Mouse (Mus musculus) kidney, embryonic 16.5 days (tissue): ENCODE measurements around the gene Eif6. TPM values are rescaled to one million over a fixed set of nuclear protein-coding genes. Genes with fewer than 3 reads are reported as not detected.

Experiments
- ATAC-seq: fragments of 200-750 bp; cut with Nextera tagmentation; 2 replicates; pipeline ENCODE4 v1.8.0; 2017; ENCODE audit warnings: moderate TSS enrichment; ENCODE audit not compliant: low FRiP score, low TSS enrichment
- H3K27ac ChIP-seq: fragments of 300-500 bp; sonication (generic); 2 replicates; pipeline ENCODE4 v1.5.1; 2014; ENCODE audit warnings: low read length
- H3K27me3 ChIP-seq: fragments of 300-500 bp; sonication (generic); 2 replicates; pipeline ENCODE4 v1.6.1; 2014; ENCODE audit warnings: low read length, control low read depth, mixed read lengths; ENCODE audit not compliant: insufficient read depth
- H3K36me3 ChIP-seq: fragments of 300-500 bp; sonication (generic); 2 replicates; pipeline ENCODE4 v1.6.1; 2014; ENCODE audit warnings: low read length, control low read depth, mixed read lengths; ENCODE audit not compliant: insufficient read depth
- H3K4me1 ChIP-seq: fragments of 300-500 bp; sonication (generic); 2 replicates; pipeline ENCODE4 v1.6.1; 2014; ENCODE audit warnings: low read length, control low read depth, mixed read lengths; ENCODE audit not compliant: insufficient read depth
- H3K4me2 ChIP-seq: fragments of 300-500 bp; sonication (generic); replicated peaks from 2 replicates; pipeline ENCODE4 v1.6.1; 2014; ENCODE audit warnings: low read depth, low read length
- H3K4me3 ChIP-seq: fragments of 300-500 bp; sonication (generic); 2 replicates; pipeline ENCODE4 v1.5.1; 2014; ENCODE audit warnings: mild to moderate bottlenecking, low read length
- H3K9ac ChIP-seq: fragments of 300-500 bp; sonication (generic); replicated peaks from 2 replicates; pipeline ENCODE4 v1.6.1; 2014; ENCODE audit warnings: low read length
- H3K9me3 ChIP-seq: fragments of 300-500 bp; sonication (generic); 2 replicates; pipeline ENCODE4 v1.6.1; 2016; ENCODE audit warnings: low read length, control low read depth
- WGBS: fragments of 180-500 bp; shearing (Covaris S2); extraction: QIAGEN DNeasy Blood & Tissue Kit; methylation state at CpG from one replicate; pipeline ENCODE4 v1.1.7; 2014; 5-methylcytosine and 5-hydroxymethylcytosine counted together
- polyA plus RNA-seq: library from polyadenylated mRNA; unstranded; fragments of >200 nt; fragmentation: Nextera tagmentation; extraction: Ambion mirVana; gene quantifications from 2 replicates; pipeline ENCODE4 v1.2.1, GENCODE M21; 2015

Gene Eif6
- polyA plus RNA-seq, 1 experiment from 2014 or later, result 233 TPM

DNA sequence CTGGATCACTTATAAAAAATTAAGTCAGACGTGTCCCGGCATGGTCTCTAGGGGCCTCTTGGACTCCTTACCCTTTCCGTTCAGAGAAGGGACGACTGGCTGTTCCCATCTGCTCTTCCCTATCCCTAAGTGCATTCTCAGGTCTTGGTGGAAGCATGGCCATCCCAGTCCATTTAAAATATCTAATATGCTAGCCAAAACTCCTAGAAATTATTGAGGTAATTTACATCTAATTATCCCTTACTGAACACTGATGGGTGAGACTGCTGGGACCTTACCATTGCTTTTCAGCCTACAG, 49.1 kb downstream of the Eif6 start:
- Histone ChIP-seq H3K36me3 (no peaks in the 10 kb centered on the region), H3K27ac (no peak overlapping the region), H3K4me3 (no peak overlapping the region), H3K27me3 (peaks cover 43% of the 10 kb centered on the region), H3K4me2 (no peak overlapping the region), H3K4me1 (peaks cover 3% of the 10 kb centered on the region), H3K9ac (no peak overlapping the region), H3K9me3 (no peaks in the 10 kb centered on the region)
- WGBS, result 74% methylated on average over 4 of the region's 4 CpGs
- no peak for ATAC-seq

- peaks cover 3% of the 10 kb centered on the region for H3K4me1 ChIP-seq
- WGBS, result 62% methylated on average over 10 of the region's 10 CpGs
- no peaks in the 10 kb centered on the region for H3K9me3 ChIP-seq
- H3K27ac ChIP-seq, result no peak overlapping the region
- H3K4me3 ChIP-seq, result no peak overlapping the region
- H3K27me3 ChIP-seq, result peaks cover 45% of the 10 kb centered on the region
- no peak overlapping the region for H3K9ac ChIP-seq
- no peak overlapping the region for H3K4me2 ChIP-seq
- ATAC-seq, result no peak
- H3K36me3 ChIP-seq, result no peaks in the 10 kb centered on the region
Observed at GRCm38 (mm10) chr2:155776824-155777687, 49.7 kb downstream of the Eif6 start.

- Histone ChIP-seq H3K27me3 (peaks cover 45% of the 10 kb centered on the region), H3K9ac (no peak overlapping the region; the same call in 1 of the 2 replicates), H3K4me1 (peaks cover 3% of the 10 kb centered on the region), H3K4me2 (peak overlapping the region; percentile 99), H3K27ac (no peak overlapping the region), H3K4me3 (peak overlapping the region; percentile 58), H3K9me3 (no peaks in the 10 kb centered on the region), H3K36me3 (no peaks in the 10 kb centered on the region)
- WGBS, result 1% methylated on average over 44 of the region's 44 CpGs
- ATAC-seq, result peak; percentile 85; the same call in 1 of the 2 replicates
Observed at GRCm38 (mm10) chr2:155775685-155776263, 51.0 kb downstream of the Eif6 start.

DNA sequence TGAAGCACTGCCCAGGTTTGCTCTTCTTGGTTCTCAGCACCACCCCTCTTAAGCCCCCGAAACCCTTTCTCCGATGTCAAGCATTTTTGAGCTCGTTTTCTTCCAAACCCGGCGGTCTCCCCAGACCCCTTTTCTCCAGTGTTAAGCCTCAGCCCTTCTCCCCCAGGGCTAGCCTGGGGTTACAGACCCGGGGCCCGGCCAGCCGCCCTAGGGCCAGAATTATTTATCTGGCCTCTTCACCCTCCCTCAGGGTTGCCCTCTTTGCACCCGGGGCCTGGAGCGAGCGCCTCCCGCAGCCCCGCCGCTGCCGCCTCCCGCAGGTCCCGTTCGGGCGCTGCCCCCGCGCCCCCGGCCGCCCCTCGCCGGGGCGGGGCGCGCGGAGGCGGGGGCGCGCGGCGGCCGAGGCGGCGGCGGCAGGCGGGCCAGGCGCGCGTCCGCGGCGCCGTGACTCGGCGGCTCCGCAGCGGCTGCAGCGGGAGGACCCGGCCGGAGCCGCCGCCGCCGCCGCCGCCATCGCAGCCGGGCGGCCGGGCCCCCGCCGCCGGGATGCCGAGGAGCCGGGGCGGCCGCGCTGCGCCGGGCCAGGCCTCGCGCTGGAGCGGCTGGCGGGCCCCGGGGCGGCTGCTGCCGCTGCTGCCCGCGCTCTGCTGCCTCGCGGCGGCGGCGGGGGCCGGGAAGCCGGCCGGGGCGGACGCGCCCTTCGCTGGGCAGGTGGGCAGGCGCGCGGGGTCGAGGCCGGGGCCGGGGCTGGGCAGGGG, 51.6 kb downstream of the Eif6 start, which contains the start of gene Mmp24:
Mmp24 (plus strand) TSS at position 416 of the 758 bp plus-strand sequence.
- no peak for ATAC-seq
- H3K9ac ChIP-seq, result no peak within 1 kb of the TSS; the same call in 1 of the 2 replicates
- H3K9me3 ChIP-seq, result no peaks in the 10 kb centered on the region
- no peak within 1 kb of the TSS for H3K27ac ChIP-seq
- WGBS, result 2% methylated on average over 79 of the region's 100 CpGs
- H3K4me2 ChIP-seq, result peak within 1 kb of the TSS; percentile 99
- no peaks in the 10 kb centered on the region for H3K36me3 ChIP-seq
- H3K27me3 ChIP-seq, result peaks cover 45% of the 10 kb centered on the region
- H3K4me1 ChIP-seq, result peaks cover 3% of the 10 kb centered on the region
- H3K4me3 ChIP-seq, result peak within 1 kb of the TSS; percentile 58

- Histone ChIP-seq H3K4me2 (no peak overlapping the region), H3K4me3 (peak overlapping the region; percentile 58; the same call in 1 of the 2 replicates), H3K9me3 (no peaks in the 10 kb centered on the region), H3K9ac (no peak overlapping the region), H3K27me3 (peaks cover 45% of the 10 kb centered on the region), H3K36me3 (no peaks in the 10 kb centered on the region), H3K27ac (no peak overlapping the region), H3K4me1 (peaks cover 3% of the 10 kb centered on the region)
- ATAC-seq, result no peak; the same call in 1 of the 2 replicates
- 54% methylated on average over 11 of the region's 11 CpGs for WGBS
Observed at GRCm38 (mm10) chr2:155774261-155774926, 52.3 kb downstream of the Eif6 start.

GRCm38 (mm10) chr2:155773664-155774063, 53.1 kb downstream of the Eif6 start:
- H3K9ac ChIP-seq, result no peak overlapping the region
- H3K36me3 ChIP-seq, result no peaks in the 10 kb centered on the region
- WGBS, result 74% methylated on average over 4 of the region's 4 CpGs
- H3K27ac ChIP-seq, result no peak overlapping the region
- peaks cover 3% of the 10 kb centered on the region for H3K4me1 ChIP-seq
- no peak for ATAC-seq
- H3K9me3 ChIP-seq, result no peaks in the 10 kb centered on the region
- peaks cover 45% of the 10 kb centered on the region for H3K27me3 ChIP-seq
- no peak overlapping the region for H3K4me3 ChIP-seq
- H3K4me2 ChIP-seq, result no peak overlapping the region

Other genes starting within 250 kb of the Eif6 start
- 65.2 and 71.3 TPM in 2 replicates for gene Gss, start 234.1 kb downstream of the Eif6 start, polyA plus RNA-seq
- 0.56 and 1.7 TPM in 2 replicates for gene Myh7b, start 215.7 kb downstream of the Eif6 start, polyA plus RNA-seq
- 135 and 143 TPM in 2 replicates for gene Trpc4ap, start 134.5 kb downstream of the Eif6 start, polyA plus RNA-seq
- gene Edem2, start 97.5 kb downstream of the Eif6 start, polyA plus RNA-seq, result 43.2 and 44.8 TPM in 2 replicates
- not detected in 2 replicates for gene Gm17581, start 91.1 kb downstream of the Eif6 start, polyA plus RNA-seq
- 13.0 and 13.1 TPM in 2 replicates for gene Procr, start 75.8 kb downstream of the Eif6 start, polyA plus RNA-seq
- 0.07 and 0.09 TPM in 2 replicates for gene Mmp24, start 51.6 kb downstream of the Eif6 start, polyA plus RNA-seq
- 18.9 and 20.0 TPM in 2 replicates for gene BC029722, start 7.5 kb downstream of the Eif6 start, polyA plus RNA-seq
- gene Fam83c, start 7.9 kb upstream of the Eif6 start, polyA plus RNA-seq, result 0.18 and 0.21 TPM in 2 replicates
- 84.1 and 94.3 TPM in 2 replicates for gene Uqcc1, start 103.4 kb upstream of the Eif6 start, polyA plus RNA-seq
- gene Gm15557, start 113.8 kb upstream of the Eif6 start, polyA plus RNA-seq, result not detected in 2 replicates
- 0.64 and 1.3 TPM in 2 replicates for gene Gdf5, start 118.4 kb upstream of the Eif6 start, polyA plus RNA-seq
- 18.1 and 19.8 TPM in 2 replicates for gene Cep250, start 129.5 kb upstream of the Eif6 start, polyA plus RNA-seq
- 1.4 and 2.2 TPM in 2 replicates for gene 6430550D23Rik, start 181.1 kb upstream of the Eif6 start, polyA plus RNA-seq
- 288 and 302 TPM in 2 replicates for gene Ergic3, start 181.1 kb upstream of the Eif6 start, polyA plus RNA-seq
- gene Fer1l4, start 226.0 kb upstream of the Eif6 start, polyA plus RNA-seq, result 0.15 and 0.37 TPM in 2 replicates
- 2.8 and 3.3 TPM in 2 replicates for gene Spag4, start 238.2 kb upstream of the Eif6 start, polyA plus RNA-seq